Comparison of ENCODE assay signal across 12 mouse cellular contexts in genomic region chr12:11196830-11197229, GRCm38 (mm10). TPM values are rescaled to one million over a fixed set of nuclear protein-coding genes. Genes with fewer than 3 reads are reported as not detected.
DNase-seq lines count a peak whose midpoint lies in the region; ATAC-seq and TF ChIP-seq lines count a peak whose summit lies in the region.
"Had no signal": no experiment of that assay in that cellular context is flagged by ENCODE, and none has a peak within 500 bp of the region (broad histone marks: within the 10 kb centered on the region; RNA-seq: fewer than 3 reads in every experiment).

No protein-coding gene starts in this region.

- 42% methylated on average over 5 of the region's 5 CpGs for WGBS in forebrain, embryonic 12.5 days
- 52% methylated on average over 5 of the region's 5 CpGs for WGBS in forebrain, embryonic 16.5 days
- 44% methylated on average over 5 of the region's 5 CpGs for WGBS in kidney, embryonic 14.5 days
- WGBS in thymus, adult 2 months = 72% methylated on average over 5 of the region's 5 CpGs

- no peak for DNase-seq in kidney, adult 9 months
- DNase-seq in thymus, postnatal 4 days = peak; percentile 19
- no peak for DNase-seq in thymus, adult 2 months
- no peak for DNase-seq in testis, postnatal 14 days (ENCODE audit: low spot score)
- no peak for DNase-seq in adrenal gland, adult 2 months

- H3K36me3 ChIP-seq in forebrain, embryonic 12.5 days (replicated peaks) = no peaks in the 10 kb centered on the region
- H3K36me3 ChIP-seq in forebrain, embryonic 16.5 days (ENCODE audit: control insufficient read depth, insufficient read depth) = no peaks in the 10 kb centered on the region
- no peaks in the 10 kb centered on the region for H3K36me3 ChIP-seq in kidney, embryonic 14.5 days (ENCODE audit: control insufficient read depth, insufficient read depth, low read length)
- H3K36me3 ChIP-seq in thymus, adult 2 months (ENCODE audit: control insufficient read depth, insufficient read depth, low read length) = no peaks in the 10 kb centered on the region
- H3K36me3 ChIP-seq: limb, embryonic 15.5 days had no signal

- no peak overlapping the region for H3K9ac ChIP-seq in forebrain, embryonic 12.5 days
- H3K9ac ChIP-seq in forebrain, embryonic 16.5 days (replicated peaks; ENCODE audit: low read depth, low read length) = no peak overlapping the region
- H3K9ac ChIP-seq in kidney, embryonic 14.5 days (ENCODE audit: low read depth, low read length) = no peak overlapping the region
- H3K9ac ChIP-seq: limb, embryonic 15.5 days had no signal

- TF ChIP-seq CTCF in thymus, adult 2 months (IDR thresholded peaks at IDR 0.05; ENCODE audit: borderline replicate concordance, control insufficient read depth, extremely low read depth, insufficient read depth, low read length, poor library complexity) = no peak

- H3K4me2 ChIP-seq in forebrain, embryonic 12.5 days = peak overlapping the region; percentile 48; the same call in 1 of the 2 replicates
- no peak overlapping the region for H3K4me2 ChIP-seq in forebrain, embryonic 16.5 days (ENCODE audit: low read length)
- H3K4me2 ChIP-seq in kidney, embryonic 14.5 days (replicated peaks; ENCODE audit: low read depth, low read length) = peak overlapping the region; percentile 33; the same call in 1 of the 2 replicates

- H3K27me3 ChIP-seq in forebrain, embryonic 12.5 days = 0 out of 2 replicates have a peak, but pooled peaks cover 6% of the 10 kb centered on the region
- H3K27me3 ChIP-seq in forebrain, embryonic 16.5 days (replicated peaks; ENCODE audit: control insufficient read depth, insufficient read depth, low read length) = no peaks in the 10 kb centered on the region
- no peaks in the 10 kb centered on the region for H3K27me3 ChIP-seq in kidney, embryonic 14.5 days (ENCODE audit: control insufficient read depth, insufficient read depth, low read length)
- H3K27me3 ChIP-seq in thymus, adult 2 months (ENCODE audit: control insufficient read depth, insufficient read depth, low read length) = no peaks in the 10 kb centered on the region
- H3K27me3 ChIP-seq: limb, embryonic 15.5 days had no signal

- no peaks in the 10 kb centered on the region for H3K9me3 ChIP-seq in forebrain, embryonic 12.5 days
- H3K9me3 ChIP-seq in forebrain, embryonic 16.5 days (ENCODE audit: control insufficient read depth, low read length) = no peaks in the 10 kb centered on the region
- no peaks in the 10 kb centered on the region for H3K9me3 ChIP-seq in kidney, embryonic 14.5 days (ENCODE audit: control insufficient read depth, low read length)
- H3K9me3 ChIP-seq: limb, embryonic 15.5 days had no signal

- ATAC-seq in forebrain, embryonic 12.5 days (ENCODE audit: low FRiP score) = no peak; the same call in 1 of the 2 replicates
- no peak for ATAC-seq in forebrain, embryonic 16.5 days
- ATAC-seq in kidney, embryonic 14.5 days (ENCODE audit: low FRiP score, low TSS enrichment) = peak; percentile 33; the same call in 1 of the 2 replicates

- no peak for TF ChIP-seq POLR2A in thymus, adult 2 months (IDR thresholded peaks at IDR 0.05; ENCODE audit: control insufficient read depth, extremely low read depth, insufficient read depth, low read length, poor library complexity)

- H3K4me3 ChIP-seq in forebrain, embryonic 12.5 days (replicated peaks) = no peak overlapping the region
- H3K4me3 ChIP-seq in forebrain, embryonic 16.5 days (replicated peaks; ENCODE audit: low read length) = no peak overlapping the region
- peak overlapping the region; percentile 17; the same call in 1 of the 2 replicates for H3K4me3 ChIP-seq in kidney, embryonic 14.5 days (ENCODE audit: low read length)
- no peak overlapping the region for H3K4me3 ChIP-seq in thymus, adult 2 months (ENCODE audit: control insufficient read depth, insufficient read depth, low read length)

- peaks cover 13% of the 10 kb centered on the region; the same call in 1 of the 2 replicates for H3K4me1 ChIP-seq in forebrain, embryonic 12.5 days
- 0 out of 2 replicates have a peak, but pooled peaks cover 3% of the 10 kb centered on the region for H3K4me1 ChIP-seq in forebrain, embryonic 16.5 days (replicated peaks; ENCODE audit: control insufficient read depth, insufficient read depth, low read length)
- 0 out of 2 replicates have a peak, but pooled peaks cover 3% of the 10 kb centered on the region for H3K4me1 ChIP-seq in kidney, embryonic 14.5 days (ENCODE audit: control insufficient read depth, insufficient read depth, low read length)
- peaks cover 7% of the 10 kb centered on the region; the same call in 1 of the 2 replicates for H3K4me1 ChIP-seq in thymus, adult 2 months (replicated peaks; ENCODE audit: control insufficient read depth, insufficient read depth, low read length)

- no peak overlapping the region for H3K27ac ChIP-seq in forebrain, embryonic 12.5 days
- H3K27ac ChIP-seq in forebrain, embryonic 16.5 days (ENCODE audit: low read length) = no peak overlapping the region
- H3K27ac ChIP-seq in kidney, embryonic 14.5 days (ENCODE audit: low read depth, low read length) = no peak overlapping the region
- no peak overlapping the region for H3K27ac ChIP-seq in thymus, adult 2 months (ENCODE audit: control insufficient read depth, insufficient read depth, low read length)
- H3K27ac ChIP-seq: limb, embryonic 15.5 days had no signal

RNA-seq across cellular contexts. Expression of gene Msgn1, which starts 11.9 kb away (rescaled TPM):
- not detected in 2 replicates for polyA plus RNA-seq in forebrain, embryonic 12.5 days (2016; fragmentation: Nextera tagmentation; extraction: Ambion mirVana)
- not detected in 2 replicates for polyA plus RNA-seq in forebrain, embryonic 16.5 days (2015; fragmentation: Nextera tagmentation; extraction: Ambion mirVana)
- not detected in 2 replicates for polyA plus RNA-seq in kidney, embryonic 14.5 days (2014; fragmentation: Nextera tagmentation; extraction: Ambion mirVana)
- polyA plus RNA-seq in thymus, adult 2 months (2012; rRNA removed) = 0.27 and 0.34 TPM in 2 replicates
- not detected for total RNA-seq in adrenal gland, adult 2 months (2021)
- not detected in 2 replicates for polyA plus RNA-seq in adrenal gland, adult 2 months (2012; rRNA removed)
- total RNA-seq: layer of hippocampus, postnatal 10 days had no signal
- polyA plus RNA-seq: embryonic facial prominence, embryonic 11.5 days; inflammation-experienced regulatory T-cells, adult 6 months; limb, embryonic 15.5 days had no signal

RNA-seq across cellular contexts. Expression of gene Kcns3, which starts 46.0 kb away (rescaled TPM):
- 0.24 and 0.37 TPM in 2 replicates for polyA plus RNA-seq in forebrain, embryonic 12.5 days (2016; fragmentation: Nextera tagmentation; extraction: Ambion mirVana)
- 0.39 and 0.83 TPM in 2 replicates for polyA plus RNA-seq in forebrain, embryonic 16.5 days (2015; fragmentation: Nextera tagmentation; extraction: Ambion mirVana)
- 7.8 and 9.7 TPM in 2 replicates for polyA plus RNA-seq in kidney, embryonic 14.5 days (2014; fragmentation: Nextera tagmentation; extraction: Ambion mirVana)
- polyA plus RNA-seq in thymus, adult 2 months (2012; rRNA removed) = 0.28 and 0.36 TPM in 2 replicates
- total RNA-seq in adrenal gland, adult 2 months (2021) = 1 to 10 TPM; 3.0 to 6.7 TPM
- polyA plus RNA-seq in adrenal gland, adult 2 months (2012; rRNA removed) = 1.5 and 1.6 TPM in 2 replicates
- polyA plus RNA-seq: inflammation-experienced regulatory T-cells, adult 6 months had no signal
